Mouse (Mus musculus) heart, embryonic 14.5 days (tissue): Measurements from ENCODE around the gene Cfb. TPM values are rescaled to one million over a fixed set of nuclear protein-coding genes. Genes with fewer than 3 reads are reported as not detected.

Source experiments
- ATAC-seq: fragments of 200-750 bp; cut with Nextera tagmentation; 2 replicates; pipeline ENCODE4 v1.8.0; 2017; ENCODE audit warnings: low read depth, moderate TSS enrichment; ENCODE audit not compliant: insufficient number of reproducible peaks, insufficient read depth, low FRiP score
- H3K27ac ChIP-seq, 2 experiments: fragments of 200-500 bp in 1 of 2; fragments of 300-500 bp in 1 of 2; sonication (generic) in 1 of 2; replicated peaks in 1 of 2; 2 replicates each; pipeline ENCODE4 v1.5.1; 2012 to 2014; ENCODE audit warnings: low read depth in 2 of 2, low read length in 2 of 2, control low read depth in 1 of 2, mild to moderate bottlenecking in 1 of 2, mixed read lengths in 1 of 2; ENCODE audit not compliant: control insufficient read depth in 1 of 2, insufficient read depth in 1 of 2
- H3K27me3 ChIP-seq: fragments of 300-500 bp; sonication (generic); 2 replicates; pipeline ENCODE4 v1.6.1; 2014; ENCODE audit warnings: mild to moderate bottlenecking, low read length, control low read depth; ENCODE audit not compliant: control insufficient read depth, insufficient read depth
- H3K36me3 ChIP-seq: fragments of 300-500 bp; sonication (generic); 2 replicates; pipeline ENCODE4 v1.6.1; 2014; ENCODE audit warnings: mild to moderate bottlenecking, control low read depth, low read length, mixed read lengths; ENCODE audit not compliant: control insufficient read depth, insufficient read depth
- H3K4me1 ChIP-seq, 2 experiments: fragments of 200-500 bp in 1 of 2; fragments of 300-500 bp in 1 of 2; sonication (generic) in 1 of 2; 2 replicates each; pipeline ENCODE4 v1.6.1; 2012 to 2014; ENCODE audit warnings: low read length in 2 of 2, control low read depth in 1 of 2, mixed read lengths in 1 of 2; ENCODE audit not compliant: control insufficient read depth in 2 of 2, insufficient read depth in 2 of 2
- H3K4me2 ChIP-seq: fragments of 300-500 bp; sonication (generic); 2 replicates; pipeline ENCODE4 v1.6.1; 2014; ENCODE audit warnings: mild to moderate bottlenecking, low read length
- H3K4me3 ChIP-seq, 2 experiments: fragments of 200-500 bp in 1 of 2; fragments of 300-500 bp in 1 of 2; sonication (generic) in 1 of 2; 2 replicates each; pipeline ENCODE4 v1.5.1; 2012 to 2014; ENCODE audit warnings: low read length in 2 of 2, mild to moderate bottlenecking in 2 of 2, control low read depth in 1 of 2, low read depth in 1 of 2, moderate library complexity in 1 of 2; ENCODE audit not compliant: control insufficient read depth in 1 of 2, insufficient read depth in 1 of 2
- H3K9ac ChIP-seq: fragments of 300-500 bp; sonication (generic); 2 replicates; pipeline ENCODE4 v1.6.1; 2014; ENCODE audit warnings: mild to moderate bottlenecking, low read length
- H3K9me3 ChIP-seq: fragments of 300-500 bp; sonication (generic); 2 replicates; pipeline ENCODE4 v1.6.1; 2016; ENCODE audit warnings: low read length, control low read depth; ENCODE audit not compliant: control insufficient read depth
- WGBS: fragments of 180-500 bp; shearing (Covaris S2); extraction: QIAGEN DNeasy Blood & Tissue Kit; methylation state at CpG from one replicate; pipeline ENCODE4 v1.1.7; 2014; 5-methylcytosine and 5-hydroxymethylcytosine counted together
- polyA plus RNA-seq: library from polyadenylated mRNA; unstranded; fragments of >200 nt; fragmentation: Nextera tagmentation; extraction: Ambion mirVana; gene quantifications from 2 replicates; pipeline ENCODE4 v1.2.1, GENCODE M21; 2014

Gene Cfb
- polyA plus RNA-seq, 1 experiment from 2014 or later, result 1.2 TPM

DNA sequence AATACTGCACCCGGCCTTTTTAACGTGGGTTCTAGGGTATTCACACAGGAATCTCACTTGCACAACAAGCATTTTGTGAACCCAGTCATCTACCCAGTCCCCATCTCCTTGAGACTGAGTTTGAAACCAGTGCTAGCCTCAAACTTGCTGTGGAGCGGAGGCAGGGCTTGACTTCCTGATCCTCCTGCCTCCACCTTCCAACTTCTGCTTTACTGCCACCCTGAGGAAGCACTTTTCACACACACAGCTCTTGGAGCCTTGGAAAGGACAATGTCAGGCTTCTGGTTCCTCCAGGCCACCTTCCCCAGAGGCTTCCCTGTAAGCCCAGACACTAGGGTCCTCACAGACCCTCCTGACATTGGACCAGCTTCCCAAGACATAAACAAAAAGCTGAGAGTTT lies 21.0 kb upstream of the Cfb start:
- Histone ChIP-seq H3K9me3 (no peaks in the 10 kb centered on the region), H3K4me2 (no peak overlapping the region), H3K27me3 (no peaks in the 10 kb centered on the region), H3K27ac (no peak overlapping the region), H3K9ac (no peak overlapping the region), H3K4me1 (peaks cover 3 to 5% of the 10 kb centered on the region in 2 experiments; a peak in 2 of 4 replicates), H3K36me3 (no peaks in the 10 kb centered on the region), H3K4me3 (no peak overlapping the region)
- no peak for ATAC-seq
- 66% methylated on average over 3 of the region's 3 CpGs for WGBS

DNA sequence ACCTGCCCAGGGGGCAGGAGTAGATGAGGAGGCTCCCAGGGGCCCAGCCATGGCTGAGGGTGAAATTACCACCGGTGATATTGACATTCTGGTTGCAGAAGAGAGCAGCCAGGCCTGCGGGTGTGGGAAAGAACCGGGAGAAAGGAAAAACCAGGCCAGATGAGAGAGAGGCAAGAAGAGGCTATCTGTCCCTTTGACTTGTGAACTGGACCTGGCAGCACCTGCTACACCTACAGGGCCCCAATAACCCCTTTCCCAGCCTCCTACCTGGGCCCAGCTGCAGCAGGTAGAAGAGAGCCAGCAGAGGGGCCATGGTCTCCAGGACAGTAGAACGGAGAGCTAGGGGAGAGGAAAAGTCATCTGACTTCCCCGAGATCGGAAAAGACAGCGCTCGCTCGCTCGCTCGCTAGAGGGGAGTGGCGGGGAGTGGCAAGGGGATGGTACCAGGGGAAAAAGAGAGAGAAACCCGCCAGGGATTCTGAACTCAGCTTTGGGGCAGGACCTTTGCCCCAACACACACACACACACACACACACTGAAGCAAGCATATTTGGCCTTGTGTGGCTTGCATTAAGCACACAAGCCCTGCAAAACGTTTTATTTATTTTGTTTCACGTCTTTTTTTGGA lies 19.5 kb upstream of the Cfb start, which contains the start of gene Gm20547:
Gene Gm20547, minus strand, starts transcription at position 360 of the 628 bp plus-strand sequence.
- WGBS, result 8% methylated on average over 15 of the region's 15 CpGs
- H3K36me3 ChIP-seq, result no peaks in the 10 kb centered on the region
- H3K9ac ChIP-seq, result no peak within 1 kb of the TSS
- H3K4me2 ChIP-seq, result peak within 1 kb of the TSS; percentile 40
- no peak for ATAC-seq
- no peaks in the 10 kb centered on the region for H3K9me3 ChIP-seq
- no peaks in the 10 kb centered on the region for H3K27me3 ChIP-seq
- no peak within 1 kb of the TSS for H3K4me3 ChIP-seq
- no peak within 1 kb of the TSS for H3K27ac ChIP-seq
- peaks cover 3 to 5% of the 10 kb centered on the region in 2 experiments; a peak in 2 of 4 replicates for H3K4me1 ChIP-seq

DNA sequence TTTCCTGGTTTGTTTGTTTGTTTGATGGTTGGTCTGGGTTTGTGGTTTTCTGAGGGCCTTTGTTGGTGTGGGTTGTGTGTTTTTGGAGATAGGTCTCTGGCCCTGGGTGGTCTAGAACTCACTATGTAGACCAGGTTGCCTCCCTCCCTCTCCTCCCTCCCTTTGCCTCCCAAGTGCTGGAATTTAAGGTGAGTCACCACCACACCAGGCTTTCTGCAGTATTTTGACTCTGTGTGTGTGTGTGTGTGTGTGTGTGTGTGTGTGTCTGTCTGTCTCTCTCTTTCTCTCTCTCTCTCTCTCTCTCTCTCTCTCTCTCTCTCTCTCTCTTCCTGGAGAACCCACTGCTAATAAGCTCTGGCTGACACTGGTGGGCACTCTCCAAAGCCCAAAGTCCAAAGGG lies 18.8 kb upstream of the Cfb start:
- no peak overlapping the region for H3K27ac ChIP-seq
- no peak overlapping the region for H3K4me3 ChIP-seq
- no peaks in the 10 kb centered on the region for H3K9me3 ChIP-seq
- no peak for ATAC-seq
- no peaks in the 10 kb centered on the region for H3K27me3 ChIP-seq
- H3K4me1 ChIP-seq, result peaks cover 3 to 5% of the 10 kb centered on the region in 2 experiments; a peak in 2 of 4 replicates
- H3K36me3 ChIP-seq, result no peaks in the 10 kb centered on the region
- H3K4me2 ChIP-seq, result no peak overlapping the region
- no peak overlapping the region for H3K9ac ChIP-seq

DNA sequence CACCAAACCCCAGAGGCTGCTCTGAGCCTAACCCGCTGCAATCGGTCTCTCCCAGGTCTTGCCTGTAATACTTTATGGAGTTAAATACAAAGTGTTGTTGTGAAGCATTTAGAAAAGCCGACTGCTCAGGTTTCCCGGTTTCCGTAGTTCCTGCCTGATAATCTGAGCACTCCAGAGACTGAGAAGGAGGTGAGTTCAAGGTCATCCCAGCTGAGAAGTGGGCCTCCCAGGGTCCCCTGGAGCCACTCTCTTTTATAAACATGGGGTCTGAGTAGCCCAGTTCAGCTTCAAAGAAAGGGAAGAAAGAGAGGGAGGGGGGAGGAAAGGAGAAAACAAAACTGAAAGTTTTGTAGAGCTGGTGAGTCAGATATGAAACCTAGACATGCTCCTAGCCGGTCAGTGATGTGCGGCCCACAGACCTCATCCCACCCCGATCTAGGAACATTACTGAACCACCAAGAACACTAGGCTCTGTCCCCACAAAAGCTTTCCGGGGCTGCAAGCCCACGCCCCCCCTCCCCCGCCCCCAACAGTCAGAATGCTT lies 17.1 kb upstream of the Cfb start, which contains the start of gene Zbtb12:
Gene Zbtb12, plus strand, starts transcription at position 148 of the 544 bp plus-strand sequence.
- Histone ChIP-seq H3K9me3 (no peaks in the 10 kb centered on the region), H3K4me1 (peaks cover 3 to 5% of the 10 kb centered on the region in 2 experiments; a peak in 2 of 4 replicates), H3K9ac (no peak within 1 kb of the TSS), H3K27ac (no peak within 1 kb of the TSS), H3K4me2 (no peak within 1 kb of the TSS), H3K4me3 (no peak within 1 kb of the TSS), H3K36me3 (no peaks in the 10 kb centered on the region), H3K27me3 (no peaks in the 10 kb centered on the region)
- WGBS, result 59% methylated on average over 11 of the region's 11 CpGs
- no peak for ATAC-seq

DNA sequence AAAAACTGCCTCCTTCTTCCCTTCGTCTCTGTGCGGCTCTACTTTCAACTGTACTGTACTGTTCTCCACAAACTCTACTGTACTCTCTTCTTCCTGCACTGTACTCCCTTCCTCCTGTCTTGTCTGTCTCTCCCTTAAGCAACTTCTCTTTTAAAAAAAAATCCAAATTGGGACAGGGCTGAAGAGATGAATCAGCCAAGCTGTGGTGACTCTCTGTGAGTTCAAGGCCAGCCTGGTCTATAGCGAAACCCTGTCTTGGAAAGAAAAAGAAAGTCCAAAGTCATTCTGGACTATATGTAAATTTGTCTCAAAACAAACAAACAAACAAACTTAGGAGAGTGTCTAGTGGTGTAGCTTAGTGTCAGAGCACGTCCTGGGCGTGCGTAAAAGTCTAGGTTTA lies 12.0 kb upstream of the Cfb start:
- 87% methylated on average over 6 of the region's 6 CpGs for WGBS
- no peak for ATAC-seq

DNA sequence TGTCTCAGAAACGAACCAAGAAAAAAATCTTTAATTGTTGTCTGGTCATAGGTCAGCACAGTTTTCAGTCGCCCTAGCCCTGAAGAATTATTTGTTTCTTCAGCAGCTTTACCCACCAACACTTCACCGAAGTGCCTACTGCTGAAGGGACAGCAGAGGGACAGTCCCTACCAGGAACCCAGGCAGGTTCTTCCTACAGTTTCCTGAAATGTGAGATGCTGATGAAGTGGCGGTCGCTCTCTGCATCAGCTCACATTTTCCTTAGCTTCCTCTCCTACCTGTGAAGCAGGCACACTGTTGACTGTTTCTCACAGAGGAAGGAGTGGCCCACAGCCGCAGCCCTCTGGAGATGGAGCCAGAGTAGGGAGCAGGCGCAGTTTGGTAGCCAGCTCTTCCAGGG lies 3.7 kb upstream of the Cfb start:
- Histone ChIP-seq H3K9ac (no peak overlapping the region), H3K4me3 (no peak overlapping the region), H3K27me3 (peaks cover 10% of the 10 kb centered on the region; the same call in 1 of the 2 replicates), H3K9me3 (no peaks in the 10 kb centered on the region), H3K4me2 (no peak overlapping the region), H3K27ac (no peak overlapping the region), H3K4me1 (no peaks in the 10 kb centered on the region), H3K36me3 (no peaks in the 10 kb centered on the region)
- 56% methylated on average over 7 of the region's 7 CpGs for WGBS
- ATAC-seq, result no peak

More for the DNA sequence above, 12.0 kb upstream of the Cfb start:
- no peaks in the 10 kb centered on the region for H3K27me3 ChIP-seq
- H3K9ac ChIP-seq, result no peak overlapping the region
- H3K4me2 ChIP-seq, result no peak overlapping the region
- no peak overlapping the region for H3K27ac ChIP-seq
- H3K4me1 ChIP-seq, result peaks cover 0 to 2% of the 10 kb centered on the region in 2 experiments; a peak in 2 of 4 replicates
- no peak overlapping the region for H3K4me3 ChIP-seq
- no peaks in the 10 kb centered on the region for H3K9me3 ChIP-seq
- H3K36me3 ChIP-seq, result no peaks in the 10 kb centered on the region

DNA sequence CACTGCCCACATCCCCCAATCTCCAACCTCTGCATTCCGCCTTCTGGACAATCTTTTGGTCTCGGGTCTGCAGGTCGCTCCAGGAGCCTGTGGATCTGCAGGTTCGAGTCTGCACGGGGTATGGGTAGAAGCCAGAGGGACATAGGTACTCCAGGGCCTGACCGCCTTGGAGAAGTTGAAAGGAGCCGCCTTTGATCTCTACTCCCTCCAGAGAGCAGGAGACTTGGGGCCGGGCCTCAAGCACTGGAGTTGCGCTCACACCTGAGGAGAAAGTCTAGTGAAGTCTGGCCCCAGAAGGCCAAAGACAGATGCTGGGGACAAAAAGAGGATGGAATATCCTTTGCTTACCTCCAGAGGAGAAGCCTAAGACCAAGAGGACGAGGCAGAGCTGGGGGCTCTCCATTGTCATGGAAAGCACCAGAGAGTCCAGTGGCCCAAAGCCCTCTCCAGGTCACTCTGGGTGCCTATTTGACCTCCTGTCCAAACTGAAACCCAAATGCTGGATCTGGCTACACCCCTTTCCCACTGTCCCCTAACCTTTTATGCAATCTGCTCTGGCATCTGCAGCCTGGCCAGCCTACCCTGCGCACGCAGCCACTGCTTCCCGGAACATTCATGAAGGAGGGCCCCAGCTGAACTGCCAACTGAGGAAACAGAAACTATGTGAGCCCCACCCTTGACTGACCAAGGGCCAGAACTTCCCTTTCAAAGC lies 458 bp downstream of the Cfb start:
- H3K27ac ChIP-seq, result no peak overlapping the region
- no peak for ATAC-seq
- no peaks in the 10 kb centered on the region for H3K4me1 ChIP-seq
- 57% methylated on average over 13 of the region's 13 CpGs for WGBS
- no peaks in the 10 kb centered on the region for H3K9me3 ChIP-seq
- peaks cover 10% of the 10 kb centered on the region; the same call in 1 of the 2 replicates for H3K27me3 ChIP-seq
- H3K36me3 ChIP-seq, result peaks cover 9% of the 10 kb centered on the region
- no peak overlapping the region for H3K9ac ChIP-seq
- H3K4me3 ChIP-seq, result no peak overlapping the region
- no peak overlapping the region for H3K4me2 ChIP-seq
